Mouse (Mus musculus) v-Abl transformed pro-B cells (cell line): ENCODE results near the gene Slc7a12.

Source experiments
- in situ Hi-C, 2 experiments: fragments of 400-800 bp; cut with MboI; formaldehyde crosslinking; loops; one replicate each; pipeline ENCODE4 v1.15.1; 2025; ENCODE audit not compliant: unreplicated experiment in 2 of 2

Slc7a12 gene

GRCm38 (mm10) chr3:14480397-14480796 lies at the start of gene Slc7a12:
Gene Slc7a12, plus strand, starts transcription at chr3:14480697.
- in situ Hi-C loops, result no loop called here

- in situ Hi-C loops, result no loop called here
Measured at GRCm38 (mm10) chr3:14432381-14432780, 48.1 kb upstream of the Slc7a12 start.

- in situ Hi-C loops, result no loop called here
Measured at GRCm38 (mm10) chr3:14446015-14446414, 34.5 kb upstream of the Slc7a12 start.

- in situ Hi-C loops, result no loop called here
Measured at GRCm38 (mm10) chr3:14446691-14447090, 33.8 kb upstream of the Slc7a12 start.
